Mouse (Mus musculus) ES-Bruce4 (cell line): ENCODE measurements at regions not wholly inside any gene's neighbourhood (a gene's known extent, or its start where the extent isn't known, plus 50 kb on each side); places are given as distances from the start of the nearest gene placed in this dataset.

Experiments used
- CTCF ChIP-seq: IDR thresholded peaks from one replicate; pipeline ENCODE4 v1.8.1; 2011; ENCODE audit warnings: low read depth, low read length
- EP300 ChIP-seq: IDR thresholded peaks from 2 replicates; pipeline ENCODE4 v1.6.1; 2011; ENCODE audit warnings: low read depth, low read length; ENCODE audit not compliant: insufficient read depth
- POLR2A ChIP-seq: IDR thresholded peaks from one replicate; pipeline ENCODE4 v1.8.1; 2011; ENCODE audit warnings: low read length; ENCODE audit not compliant: insufficient read depth

DNA sequence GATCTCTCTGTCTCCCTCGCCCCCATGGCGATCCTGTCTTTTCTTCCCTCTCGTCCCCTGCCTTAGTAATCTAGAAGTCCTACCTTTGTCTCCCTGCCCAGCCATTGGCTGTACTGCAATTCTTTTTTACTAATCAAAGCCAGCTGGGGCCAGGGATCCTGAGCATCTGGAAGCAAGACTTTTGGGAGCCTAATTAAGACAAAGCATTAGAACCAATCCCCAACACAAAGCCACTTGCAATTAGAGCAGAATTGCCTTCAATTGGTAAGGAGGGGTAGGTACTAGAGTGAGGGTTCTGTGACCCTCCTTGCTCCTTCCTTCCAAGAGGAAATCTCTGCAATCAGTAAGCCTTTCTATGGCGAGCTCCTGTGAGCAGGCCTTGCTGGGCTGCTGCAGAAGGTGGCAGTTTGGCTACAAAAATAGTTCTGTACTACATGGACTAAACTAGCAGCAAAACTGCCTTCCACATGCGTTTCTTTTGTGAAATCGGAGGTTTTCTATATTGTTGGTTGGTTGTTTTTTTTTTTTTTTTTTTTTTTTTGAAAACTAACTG lies 272.9 kb downstream of the Rnf152 start:
- no peak for TF ChIP-seq EP300
- no peak for TF ChIP-seq CTCF
- TF ChIP-seq POLR2A = no peak
